Mouse (Mus musculus) bone marrow macrophage, adult 2 months (primary cell): ENCODE data around the gene Cep112.

ENCODE experiments used
- CTCF ChIP-seq: IDR thresholded peaks from 2 replicates; pipeline ENCODE4 v1.5.1; 2012; ENCODE audit warnings: low read depth, mild to moderate bottlenecking, low read length, moderate library complexity
- POLR2A ChIP-seq: IDR thresholded peaks from 2 replicates; pipeline ENCODE4 v1.6.1; 2012; ENCODE audit warnings: mild to moderate bottlenecking, low read depth, low read length, borderline replicate concordance

GRCm38 (mm10) chr11:108877520-108877919 is 452.5 kb downstream of the Cep112 start:
- no peak for TF ChIP-seq CTCF
- TF ChIP-seq POLR2A: no peak
